Mouse (Mus musculus) megakaryocyte, embryonic 14.5 days (primary cell): ENCODE results near the gene Cdc6. TPM values are rescaled to one million over a fixed set of nuclear protein-coding genes. Genes with fewer than 3 reads are reported as not detected.

Experiments
- H3K27me3 ChIP-seq: replicated peaks from 2 replicates; pipeline ENCODE3; 2012; ENCODE audit warnings: inconsistent platforms
- H3K36me3 ChIP-seq: replicated peaks from 2 replicates; pipeline ENCODE3; 2012; ENCODE audit warnings: low read length, inconsistent platforms, mixed read lengths
- H3K4me1 ChIP-seq: 2 replicates; pipeline ENCODE4 v1.6.1; 2012; ENCODE audit warnings: inconsistent platforms
- H3K4me3 ChIP-seq: replicated peaks from 2 replicates; pipeline ENCODE3; 2012; ENCODE audit warnings: moderate library complexity, mild to moderate bottlenecking, inconsistent platforms
- H3K9me3 ChIP-seq: 2 replicates; pipeline ENCODE4 v1.6.1; 2012; ENCODE audit warnings: inconsistent platforms
- FLI1 ChIP-seq: IDR thresholded peaks from 2 replicates; pipeline ENCODE4 v1.6.1; 2012; ENCODE audit warnings: low read length, inconsistent platforms, mixed read lengths
- GATA1 ChIP-seq: IDR thresholded peaks from 3 replicates; pipeline ENCODE4 v1.6.1; 2012; ENCODE audit warnings: mixed read lengths, low read length, inconsistent platforms, borderline replicate concordance
- polyA plus RNA-seq: library from polyadenylated mRNA; stranded (reverse); fragments of >175 nt; gene quantifications from 2 replicates; pipeline ENCODE4 v1.2.3, GENCODE M21; 2012; ENCODE audit warnings: low replicate concordance; ENCODE audit not compliant: insufficient read depth

Cdc6 gene
- polyA plus RNA-seq, 1 experiment: 0.44 TPM

DNA sequence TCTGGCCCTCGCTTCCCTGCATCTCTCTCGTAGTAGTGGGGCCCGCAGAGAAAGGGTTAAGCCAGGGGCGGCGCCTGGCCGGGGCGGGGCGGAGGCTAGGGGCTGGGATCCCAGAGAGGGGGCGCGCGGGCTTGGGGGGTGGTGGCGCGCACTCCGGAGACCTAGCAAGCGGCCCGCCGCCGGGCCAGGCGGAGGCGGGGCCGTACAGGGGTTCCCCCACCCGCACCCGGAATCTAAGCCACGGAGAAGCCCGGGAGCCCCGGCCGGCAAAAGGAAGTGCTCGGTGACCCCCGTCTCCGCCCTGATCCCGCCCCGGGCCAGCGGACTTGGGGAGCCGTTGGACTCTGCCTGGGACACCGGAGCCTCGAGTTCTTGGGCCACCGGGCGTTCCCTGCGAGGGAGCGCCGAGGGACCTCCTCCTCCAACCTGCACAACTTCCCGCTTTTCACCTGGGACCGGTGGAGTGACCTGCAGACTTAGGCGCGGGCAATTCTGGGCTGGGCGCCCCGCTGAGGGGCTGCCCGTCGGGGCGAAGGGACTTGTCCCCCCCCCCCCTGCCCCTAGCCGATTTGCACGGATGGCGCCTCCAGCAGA lies 52.8 kb downstream of the Cdc6 start:
- peaks cover 52% of the 10 kb centered on the region for H3K4me1 ChIP-seq
- peak overlapping the region; percentile 93 for H3K4me3 ChIP-seq
- H3K36me3 ChIP-seq: no peaks in the 10 kb centered on the region
- no peak for TF ChIP-seq GATA1
- TF ChIP-seq FLI1: no peak
- H3K27me3 ChIP-seq: peaks cover 91% of the 10 kb centered on the region
- H3K9me3 ChIP-seq: no peaks in the 10 kb centered on the region

DNA sequence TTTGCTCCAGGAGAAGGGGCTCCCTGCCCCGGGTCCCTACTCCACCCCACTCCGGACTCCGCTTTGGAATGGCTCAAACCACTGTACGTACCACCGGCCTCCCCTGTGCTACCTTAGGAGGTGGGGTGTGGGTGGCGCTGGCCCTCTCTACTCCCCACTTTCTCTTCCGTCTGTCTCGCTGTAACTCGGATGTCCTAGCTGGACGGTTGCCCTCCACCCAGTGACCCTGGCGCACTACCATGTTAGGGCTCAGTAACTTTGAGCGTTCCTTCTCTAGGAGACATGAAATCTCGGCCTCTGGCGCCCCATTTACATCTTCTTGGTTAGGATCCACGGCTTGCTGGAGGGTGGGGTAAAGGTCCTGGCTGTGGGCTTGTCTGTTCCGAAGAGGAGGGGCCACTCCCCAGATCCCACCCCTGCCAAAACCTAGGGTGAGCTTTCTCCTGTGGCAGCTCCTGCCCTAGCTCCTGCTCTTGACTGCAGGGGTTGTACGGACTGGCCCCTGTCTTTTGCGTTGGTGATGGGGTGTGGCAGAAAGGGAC lies 53.5 kb downstream of the Cdc6 start:
- Histone ChIP-seq H3K4me1 (peaks cover 49% of the 10 kb centered on the region), H3K9me3 (no peaks in the 10 kb centered on the region), H3K4me3 (peak overlapping the region; percentile 93), H3K36me3 (no peaks in the 10 kb centered on the region), H3K27me3 (peaks cover 93% of the 10 kb centered on the region)
- TF ChIP-seq GATA1 (no peak), FLI1 (no peak)

DNA sequence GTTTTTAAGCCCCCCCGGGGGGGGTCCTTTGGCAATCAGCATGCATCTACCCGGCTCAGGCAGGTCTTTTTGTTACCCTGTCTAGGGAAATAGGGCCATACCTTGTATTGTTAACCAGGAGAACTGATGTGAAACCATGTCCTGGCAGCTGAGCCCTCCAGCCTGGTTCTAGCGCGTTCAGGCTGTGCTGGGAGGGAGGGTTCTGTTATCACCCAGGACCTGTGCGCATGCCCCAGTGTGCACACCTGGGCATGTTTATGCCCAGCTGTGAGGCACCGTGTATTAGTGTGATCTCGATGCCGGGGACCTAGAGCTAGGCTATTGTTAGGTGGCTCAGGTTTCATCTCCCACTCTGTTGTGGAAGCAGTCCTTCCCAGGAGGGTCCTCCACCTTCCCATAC lies 54.2 kb downstream of the Cdc6 start:
- no peak for TF ChIP-seq GATA1
- Histone ChIP-seq H3K9me3 (no peaks in the 10 kb centered on the region), H3K4me3 (peak overlapping the region; percentile 4), H3K4me1 (peaks cover 56% of the 10 kb centered on the region), H3K27me3 (peaks cover 94% of the 10 kb centered on the region), H3K36me3 (no peaks in the 10 kb centered on the region)

DNA sequence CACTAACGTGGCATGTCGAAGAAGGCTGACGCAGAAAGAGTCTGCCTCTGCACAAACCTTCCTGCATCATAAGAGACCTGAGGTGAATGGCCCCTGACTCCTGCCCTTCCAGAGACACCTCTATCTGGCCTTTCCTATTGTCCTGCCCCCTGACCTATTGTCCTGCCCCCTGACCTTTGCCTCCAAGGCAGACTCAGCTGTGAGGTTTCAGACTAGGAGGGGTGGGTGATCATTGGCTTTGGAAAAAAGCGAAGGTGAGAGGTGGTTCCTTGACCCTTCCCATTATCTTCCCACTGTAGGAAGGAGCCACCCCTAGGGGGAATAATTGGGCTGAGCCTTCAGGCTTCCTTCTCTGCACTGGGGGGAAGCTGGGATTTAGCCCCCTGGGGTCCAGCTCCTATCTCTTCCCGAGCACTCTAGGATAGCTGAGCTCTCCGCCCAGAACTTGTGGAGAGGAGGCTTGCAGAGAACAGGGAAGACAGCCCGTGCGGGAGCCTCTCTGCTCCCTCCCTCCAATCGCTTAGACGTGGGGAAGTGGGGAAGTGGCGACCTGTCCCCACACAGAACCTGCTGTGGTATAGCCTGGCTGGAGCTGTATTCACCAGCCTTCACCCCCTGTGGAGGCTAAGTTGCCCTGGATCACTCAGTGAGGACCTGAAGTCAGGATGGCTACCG lies 55.0 kb downstream of the Cdc6 start:
- H3K9me3 ChIP-seq: no peaks in the 10 kb centered on the region
- no peaks in the 10 kb centered on the region for H3K36me3 ChIP-seq
- TF ChIP-seq FLI1: no peak
- TF ChIP-seq GATA1: no peak
- peak overlapping the region; percentile 85 for H3K4me3 ChIP-seq
- peaks cover 95% of the 10 kb centered on the region for H3K27me3 ChIP-seq
- peaks cover 62% of the 10 kb centered on the region for H3K4me1 ChIP-seq

DNA sequence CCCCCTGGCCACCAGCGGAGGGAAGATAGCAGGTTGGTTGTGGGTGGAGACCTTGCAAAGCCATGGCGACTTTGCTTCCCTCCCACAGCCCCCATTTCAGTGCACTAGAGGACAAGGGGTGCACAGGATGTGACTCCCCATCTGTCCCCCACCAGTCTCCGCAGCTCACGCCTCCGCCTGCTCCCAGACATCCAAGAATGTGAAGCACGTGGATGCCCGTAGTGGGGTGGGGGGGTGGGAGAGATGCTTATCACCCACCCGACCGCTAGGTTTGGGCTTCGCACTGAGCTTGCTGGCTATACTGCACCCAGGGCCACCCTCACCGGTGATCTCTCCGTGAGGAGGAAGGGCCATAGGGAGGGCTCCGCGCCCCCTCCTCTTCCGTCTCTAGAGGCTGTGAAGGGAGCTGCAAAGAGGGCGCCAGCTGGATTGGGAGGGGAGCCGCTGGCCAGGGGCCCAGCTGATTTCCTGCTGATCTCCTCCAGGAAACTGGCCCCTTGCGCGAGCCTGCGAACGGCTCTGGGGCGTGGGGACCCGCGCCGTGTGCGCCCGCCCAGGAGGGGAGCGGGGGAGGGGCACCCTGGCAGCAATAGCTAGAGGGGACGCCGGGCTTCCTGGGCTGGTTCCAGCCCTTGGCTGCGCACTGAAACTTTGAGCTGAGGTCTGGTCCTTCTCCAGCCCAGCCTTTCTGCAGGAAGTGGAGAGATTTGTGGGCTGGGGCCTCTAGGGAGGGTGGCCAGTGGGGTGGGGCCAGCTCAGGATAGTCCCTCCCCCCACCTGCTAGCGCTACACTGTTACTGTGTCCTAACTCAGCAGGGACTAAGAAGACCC lies 55.8 kb downstream of the Cdc6 start:
- Histone ChIP-seq H3K9me3 (no peaks in the 10 kb centered on the region), H3K4me1 (peaks cover 64% of the 10 kb centered on the region), H3K4me3 (peak overlapping the region; percentile 85), H3K27me3 (peaks cover 95% of the 10 kb centered on the region), H3K36me3 (no peaks in the 10 kb centered on the region)
- TF ChIP-seq GATA1 (no peak), FLI1 (no peak)

DNA sequence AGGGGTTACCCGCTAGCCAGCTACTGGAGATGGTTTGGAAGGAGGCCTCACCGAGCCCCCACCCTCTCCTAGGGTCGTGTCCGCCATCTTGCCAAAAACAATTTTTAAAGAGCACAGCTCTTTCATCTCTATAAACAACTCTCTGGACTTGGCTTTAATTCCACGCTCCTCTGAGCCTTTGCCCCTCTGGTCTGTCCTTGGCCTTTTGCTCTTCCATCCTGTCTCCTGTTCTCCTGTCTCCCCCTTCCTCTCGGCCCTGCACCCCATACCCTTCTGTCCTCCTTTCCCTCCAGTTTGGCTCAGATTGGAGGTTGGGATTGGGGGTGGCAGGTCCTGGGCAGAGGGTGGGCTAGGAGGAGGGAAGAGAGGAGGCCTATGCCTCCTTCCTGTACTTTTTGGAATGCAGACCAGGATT lies 56.6 kb downstream of the Cdc6 start:
- Histone ChIP-seq H3K27me3 (peaks cover 99% of the 10 kb centered on the region), H3K9me3 (no peaks in the 10 kb centered on the region), H3K4me1 (peaks cover 69% of the 10 kb centered on the region), H3K4me3 (peak overlapping the region; percentile 85), H3K36me3 (no peaks in the 10 kb centered on the region)
- TF ChIP-seq GATA1 (no peak), FLI1 (no peak)

DNA sequence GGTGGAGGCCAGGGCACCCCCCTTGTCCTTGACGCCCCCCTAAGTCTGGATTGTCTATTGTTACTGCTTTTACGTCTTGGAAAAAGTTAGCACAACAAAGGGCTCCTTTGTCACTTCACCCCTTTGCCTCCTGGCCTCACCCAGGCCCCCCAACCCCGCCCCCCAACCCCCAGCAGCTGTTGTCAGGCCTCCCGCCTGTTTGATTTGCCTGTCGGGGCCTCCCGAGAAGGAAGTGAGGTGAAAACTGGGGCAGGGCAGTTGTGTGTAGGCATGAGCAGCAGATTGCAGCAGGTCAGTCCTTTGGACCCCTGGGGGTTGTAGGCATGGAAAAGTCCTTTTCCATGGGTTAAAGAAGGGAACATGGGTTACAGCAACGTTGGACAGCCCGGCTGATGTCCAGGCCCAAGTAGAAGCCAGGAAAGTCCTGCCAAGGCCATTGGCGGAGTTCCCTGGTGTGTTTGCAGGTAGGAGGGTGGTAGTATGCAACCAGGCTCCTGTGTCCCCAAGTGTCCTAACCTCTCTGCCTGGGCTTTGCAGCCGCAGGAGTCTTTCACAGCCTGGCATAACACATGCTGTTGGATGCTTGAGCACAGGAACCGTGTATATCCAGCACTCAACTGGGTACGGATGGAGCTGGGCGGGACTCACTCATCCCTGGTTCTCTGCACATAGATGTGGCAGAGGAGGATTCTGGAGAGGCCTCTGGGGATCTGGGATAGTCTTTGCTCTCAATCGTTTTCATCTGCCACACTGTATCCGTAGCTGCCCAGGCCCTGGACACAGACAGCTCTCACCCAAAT lies 57.2 kb downstream of the Cdc6 start:
- Histone ChIP-seq H3K4me3 (no peak overlapping the region), H3K36me3 (no peaks in the 10 kb centered on the region), H3K27me3 (peaks cover 98% of the 10 kb centered on the region), H3K9me3 (no peaks in the 10 kb centered on the region), H3K4me1 (peaks cover 63% of the 10 kb centered on the region)
- TF ChIP-seq FLI1 (no peak), GATA1 (no peak)

DNA sequence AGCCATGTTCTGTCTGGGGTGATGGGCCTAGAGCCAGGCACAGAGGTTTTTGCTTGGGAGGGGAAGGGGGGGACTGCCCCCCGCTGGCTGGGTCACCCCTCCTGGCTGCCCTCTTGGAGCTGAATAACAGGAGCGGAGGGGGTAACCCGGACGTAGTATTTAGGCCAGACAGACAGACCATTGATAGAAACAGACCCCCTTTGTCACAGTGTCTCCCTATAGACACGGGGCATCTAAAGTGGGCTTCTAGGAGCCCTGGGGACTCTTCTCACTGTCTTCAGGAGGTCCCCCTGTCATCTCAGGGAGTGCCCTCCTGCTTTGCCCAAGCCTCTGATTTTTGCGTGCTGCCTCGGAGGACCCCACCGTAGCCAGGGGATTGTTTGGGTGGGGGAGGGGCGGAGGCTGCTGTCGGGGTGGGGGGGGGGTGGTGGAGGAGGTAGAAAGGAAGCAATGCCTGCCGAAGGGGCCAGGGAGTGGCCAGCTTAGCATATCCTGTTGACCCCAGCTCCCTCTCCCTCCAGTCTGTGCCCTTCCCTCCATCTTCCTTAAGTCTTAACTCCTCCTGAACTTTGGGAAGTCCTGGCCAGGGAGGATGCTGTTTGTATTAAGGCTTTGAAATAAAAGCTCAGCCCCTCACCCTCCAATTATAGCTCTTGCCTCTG lies 57.9 kb downstream of the Cdc6 start:
- Histone ChIP-seq H3K4me1 (peaks cover 55% of the 10 kb centered on the region), H3K36me3 (peaks cover 4% of the 10 kb centered on the region), H3K4me3 (no peak overlapping the region), H3K27me3 (peaks cover 98% of the 10 kb centered on the region), H3K9me3 (no peaks in the 10 kb centered on the region)
- TF ChIP-seq GATA1 (no peak), FLI1 (no peak)

DNA sequence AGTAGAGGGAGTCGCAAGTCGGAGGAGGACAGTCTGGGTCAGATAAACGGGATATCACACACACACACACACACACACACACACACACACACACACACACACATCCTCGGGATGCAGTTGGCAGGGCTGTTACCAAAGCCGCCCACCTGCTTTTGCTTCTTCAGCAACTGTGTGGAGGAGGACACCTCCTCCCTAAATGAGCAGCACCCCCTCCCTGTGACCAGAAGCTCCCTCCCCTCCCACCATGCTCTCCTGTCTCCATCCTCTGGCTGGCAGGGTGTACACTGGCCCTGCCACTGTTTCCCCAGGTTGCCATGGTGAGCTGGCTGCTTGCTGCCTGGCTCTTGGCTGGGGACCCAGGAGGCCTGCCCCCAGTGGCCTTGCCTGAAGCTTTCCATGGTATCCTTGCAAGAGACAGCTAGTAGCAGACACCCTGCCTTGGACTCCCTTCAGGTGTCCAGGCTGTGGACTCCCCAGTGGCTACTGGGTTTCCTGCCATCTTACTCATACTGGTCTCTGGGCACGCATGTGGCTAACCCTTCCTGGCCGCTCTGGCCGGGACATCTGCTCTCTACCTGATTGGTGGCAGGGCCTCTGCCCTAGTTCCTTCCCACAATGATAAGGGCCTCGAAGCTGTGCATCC lies 59.0 kb downstream of the Cdc6 start:
- H3K4me3 ChIP-seq: no peak overlapping the region
- H3K27me3 ChIP-seq: peaks cover 98% of the 10 kb centered on the region
- peaks cover 9% of the 10 kb centered on the region for H3K36me3 ChIP-seq
- TF ChIP-seq FLI1: no peak
- no peak for TF ChIP-seq GATA1
- H3K9me3 ChIP-seq: no peaks in the 10 kb centered on the region
- H3K4me1 ChIP-seq: peaks cover 47% of the 10 kb centered on the region
